Mouse (Mus musculus) midbrain, postnatal 0 days (tissue): ENCODE data around the gene Stk25. TPM values are rescaled to one million over a fixed set of nuclear protein-coding genes. Genes with fewer than 3 reads are reported as not detected.

Source experiments
- ATAC-seq: fragments of 200-750 bp; cut with Nextera tagmentation; 2 replicates; pipeline ENCODE4 v1.8.0; 2017; ENCODE audit warnings: moderate number of reproducible peaks, mild to moderate bottlenecking, moderate TSS enrichment, moderate library complexity; ENCODE audit not compliant: low FRiP score
- DNase-seq: peaks from one replicate; pipeline ENCODE4 v3.0.0-alpha.2; 2015; ENCODE audit warnings: low spot score
- H3K27ac ChIP-seq: fragments of 300-500 bp; sonication (generic); 2 replicates; pipeline ENCODE4 v1.5.1; 2014; ENCODE audit warnings: low read depth, mild to moderate bottlenecking, low read length, mixed read lengths
- H3K27me3 ChIP-seq: fragments of 300-500 bp; sonication (generic); 2 replicates; pipeline ENCODE4 v1.6.1; 2014; ENCODE audit warnings: low read length, control low read depth, mixed read lengths; ENCODE audit not compliant: insufficient read depth
- H3K36me3 ChIP-seq: fragments of 300-500 bp; sonication (generic); 2 replicates; pipeline ENCODE4 v1.6.1; 2014; ENCODE audit warnings: low read length, control low read depth, mixed read lengths; ENCODE audit not compliant: insufficient read depth
- H3K4me1 ChIP-seq: fragments of 300-500 bp; sonication (generic); 2 replicates; pipeline ENCODE4 v1.6.1; 2014; ENCODE audit warnings: mild to moderate bottlenecking, control low read depth, antibody characterized with exemption, low read length, mixed read lengths; ENCODE audit not compliant: insufficient read depth
- H3K4me2 ChIP-seq: fragments of 300-500 bp; sonication (generic); 2 replicates; pipeline ENCODE4 v1.6.1; 2014; ENCODE audit warnings: low read depth, mild to moderate bottlenecking, low read length, mixed read lengths; ENCODE audit not compliant: poor library complexity, severe bottlenecking
- H3K4me3 ChIP-seq: fragments of 300-500 bp; sonication (generic); 2 replicates; pipeline ENCODE4 v1.5.1; 2014; ENCODE audit warnings: low read depth, mild to moderate bottlenecking, low read length, moderate library complexity
- H3K9ac ChIP-seq: fragments of 300-500 bp; sonication (generic); replicated peaks from 2 replicates; pipeline ENCODE4 v1.6.1; 2014; ENCODE audit warnings: mild to moderate bottlenecking, low read length, moderate library complexity, mixed read lengths; ENCODE audit not compliant: poor library complexity, severe bottlenecking
- H3K9me3 ChIP-seq: fragments of 300-500 bp; sonication (generic); 2 replicates; pipeline ENCODE4 v1.6.1; 2016; ENCODE audit warnings: low read length, control low read depth
- CTCF ChIP-seq: IDR thresholded peaks from 2 replicates; pipeline ENCODE4 v1.5.1; 2016; ENCODE audit warnings: antibody characterized with exemption, mild to moderate bottlenecking
- WGBS: fragments of 180-500 bp; shearing (Covaris S2); extraction: QIAGEN DNeasy Blood & Tissue Kit; methylation state at CpG from one replicate; pipeline ENCODE4 v1.1.7; 2014; 5-methylcytosine and 5-hydroxymethylcytosine counted together
- polyA plus RNA-seq: library from polyadenylated mRNA; unstranded; fragments of >200 nt; fragmentation: Nextera tagmentation; extraction: Ambion mirVana; gene quantifications from 2 replicates; pipeline ENCODE4 v1.2.1, GENCODE M21; 2015
- total RNA-seq: library from RNA; depleted of rRNA; stranded (reverse); fragments of >200 nt; gene quantifications from 2 replicates; pipeline ENCODE4 v1.2.3, GENCODE M21; 2014; rRNA removed

Stk25 gene
- total and polyA plus RNA-seq, 2 experiments from 2014 or later = 301 to 362 TPM

DNA sequence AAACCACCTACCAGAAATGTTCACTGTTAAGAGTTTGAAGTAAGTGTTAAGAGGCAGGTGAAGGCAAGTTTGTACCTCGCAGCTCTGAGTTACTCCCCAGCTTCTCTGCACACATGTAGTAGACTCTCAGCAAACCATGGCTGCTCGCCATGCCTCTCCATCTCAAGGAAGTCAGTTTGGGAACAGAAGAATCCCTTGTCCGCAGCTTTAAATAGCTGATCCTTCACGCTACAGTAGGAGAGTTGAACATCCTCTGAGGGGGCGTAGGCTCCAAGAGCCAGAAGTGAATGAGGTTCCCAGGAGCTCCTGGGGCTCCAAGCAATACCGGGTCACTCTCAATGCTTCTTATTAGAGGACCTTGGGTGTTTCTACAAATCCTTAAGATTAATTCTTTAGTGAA is 62.5 kb downstream of the Stk25 start:
- Histone ChIP-seq H3K4me2 (no peak overlapping the region), H3K4me1 (no peaks in the 10 kb centered on the region), H3K36me3 (no peaks in the 10 kb centered on the region), H3K9ac (no peak overlapping the region), H3K27ac (no peak overlapping the region), H3K27me3 (no peaks in the 10 kb centered on the region), H3K4me3 (no peak overlapping the region), H3K9me3 (no peaks in the 10 kb centered on the region)
- TF ChIP-seq CTCF = no peak
- DNase-seq (no peak), ATAC-seq (no peak)
- WGBS = 64% methylated on average over 6 of the region's 6 CpGs

DNA sequence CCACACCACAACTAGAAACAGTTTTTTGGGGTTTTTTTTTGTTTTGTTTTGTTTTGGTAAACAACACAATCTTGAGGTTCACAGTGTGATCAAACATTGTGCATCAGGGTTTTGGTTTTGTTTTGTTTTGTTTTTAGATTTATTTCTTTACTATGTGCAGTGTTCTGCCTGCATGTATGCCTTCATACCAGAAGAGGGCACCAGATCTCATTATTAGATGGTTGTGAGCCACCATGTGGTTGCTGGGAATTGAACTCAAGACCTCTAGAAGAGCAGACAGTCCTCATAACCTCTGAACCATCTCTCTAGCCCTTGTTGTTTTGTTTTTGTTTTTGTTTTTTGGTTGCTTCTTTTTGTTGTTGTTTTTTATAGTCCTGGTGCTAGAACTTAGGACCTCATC is 64.5 kb downstream of the Stk25 start:
- no peak overlapping the region for H3K27ac ChIP-seq
- TF ChIP-seq CTCF = 0 out of 2 replicates have a peak, but pooled peaks have one; percentile 5

DNA sequence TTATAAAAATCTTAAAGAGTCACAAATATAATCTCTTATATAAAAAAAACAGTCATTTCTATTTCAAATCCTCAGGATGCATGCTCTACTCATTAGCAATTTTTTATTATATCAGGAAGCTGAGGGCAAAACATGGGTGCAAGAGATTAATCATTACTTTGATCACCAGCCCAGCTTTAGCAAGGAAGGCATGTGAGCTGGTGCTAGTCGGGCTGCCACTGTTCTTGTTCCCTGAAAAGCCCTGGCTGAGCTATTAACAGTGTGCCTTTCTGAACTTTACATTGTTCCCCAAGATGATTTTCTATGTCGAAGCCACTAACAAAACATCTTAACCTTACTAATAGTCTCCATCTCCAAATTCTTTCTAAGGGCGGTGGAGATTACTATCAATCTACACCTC is 70.1 kb downstream of the Stk25 start:
- Histone ChIP-seq H3K27ac (no peak overlapping the region), H3K4me3 (no peak overlapping the region), H3K9me3 (no peaks in the 10 kb centered on the region), H3K27me3 (no peaks in the 10 kb centered on the region), H3K36me3 (no peaks in the 10 kb centered on the region), H3K4me2 (no peak overlapping the region), H3K9ac (no peak overlapping the region), H3K4me1 (no peaks in the 10 kb centered on the region)
- no peak for TF ChIP-seq CTCF
- ATAC-seq (no peak), DNase-seq (no peak)
- 79% methylated on average over 3 of the region's 3 CpGs for WGBS

More for the DNA sequence above, 64.5 kb downstream of the Stk25 start:
- H3K4me3 ChIP-seq = no peak overlapping the region
- no peak for ATAC-seq
- H3K27me3 ChIP-seq = no peaks in the 10 kb centered on the region
- H3K9me3 ChIP-seq = no peaks in the 10 kb centered on the region
- H3K4me1 ChIP-seq = no peaks in the 10 kb centered on the region
- H3K9ac ChIP-seq = no peak overlapping the region
- no peak for DNase-seq
- no peaks in the 10 kb centered on the region for H3K36me3 ChIP-seq
- no peak overlapping the region for H3K4me2 ChIP-seq

DNA sequence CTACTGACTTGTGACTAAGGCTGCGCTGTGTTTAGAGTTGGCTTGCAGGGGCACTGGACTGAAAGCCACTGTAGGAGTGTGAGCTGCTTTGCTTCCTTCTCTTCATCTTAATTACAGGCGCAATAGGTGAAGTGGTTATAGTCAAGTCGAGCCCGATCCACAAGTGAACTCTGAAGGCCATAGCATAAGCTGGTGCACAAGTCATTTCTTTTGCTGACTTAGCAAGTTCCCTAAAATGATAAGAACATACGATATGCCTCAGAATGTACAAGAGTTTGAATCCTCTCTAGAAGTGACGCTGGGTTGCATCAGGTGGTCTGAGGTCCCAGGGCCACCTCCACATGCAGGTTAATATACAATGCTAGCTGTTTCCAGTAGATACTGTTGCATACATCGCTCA is 76.9 kb downstream of the Stk25 start:
- TF ChIP-seq CTCF = no peak
- WGBS = 98% methylated on average over 7 of the region's 7 CpGs
- Histone ChIP-seq H3K9ac (no peak overlapping the region), H3K9me3 (no peaks in the 10 kb centered on the region), H3K4me3 (no peak overlapping the region), H3K4me2 (no peak overlapping the region), H3K36me3 (peaks cover 34% of the 10 kb centered on the region), H3K27me3 (no peaks in the 10 kb centered on the region), H3K4me1 (no peaks in the 10 kb centered on the region), H3K27ac (no peak overlapping the region)
- ATAC-seq (no peak), DNase-seq (no peak)

DNA sequence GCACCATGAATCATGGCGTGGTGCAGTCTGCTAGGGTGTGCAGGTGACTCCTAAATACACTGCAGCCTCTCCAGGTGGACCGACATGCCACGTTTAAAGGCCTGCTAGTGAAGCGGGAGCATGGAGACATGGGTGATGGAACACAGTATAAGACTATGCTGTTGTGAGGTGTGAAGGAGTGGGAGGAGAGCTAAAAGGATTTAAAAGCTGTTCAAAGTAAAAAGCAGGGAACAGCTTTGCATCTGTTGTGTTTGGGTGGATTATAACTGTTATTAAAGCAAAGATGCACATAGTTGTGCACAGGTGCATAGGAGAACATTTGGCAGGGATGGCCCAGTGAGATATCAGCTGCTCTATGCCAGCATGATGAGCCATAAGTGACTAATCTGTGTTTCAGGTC is 80.6 kb downstream of the Stk25 start:
- DNase-seq = no peak
- H3K9me3 ChIP-seq = no peaks in the 10 kb centered on the region
- TF ChIP-seq CTCF = no peak
- H3K36me3 ChIP-seq = peaks cover 39% of the 10 kb centered on the region
- ATAC-seq = no peak
- H3K27ac ChIP-seq = no peak overlapping the region
- H3K9ac ChIP-seq = no peak overlapping the region
- no peak overlapping the region for H3K4me2 ChIP-seq
- H3K4me3 ChIP-seq = no peak overlapping the region
- WGBS = 90% methylated on average over 4 of the region's 4 CpGs
- H3K4me1 ChIP-seq = no peaks in the 10 kb centered on the region
- H3K27me3 ChIP-seq = no peaks in the 10 kb centered on the region

DNA sequence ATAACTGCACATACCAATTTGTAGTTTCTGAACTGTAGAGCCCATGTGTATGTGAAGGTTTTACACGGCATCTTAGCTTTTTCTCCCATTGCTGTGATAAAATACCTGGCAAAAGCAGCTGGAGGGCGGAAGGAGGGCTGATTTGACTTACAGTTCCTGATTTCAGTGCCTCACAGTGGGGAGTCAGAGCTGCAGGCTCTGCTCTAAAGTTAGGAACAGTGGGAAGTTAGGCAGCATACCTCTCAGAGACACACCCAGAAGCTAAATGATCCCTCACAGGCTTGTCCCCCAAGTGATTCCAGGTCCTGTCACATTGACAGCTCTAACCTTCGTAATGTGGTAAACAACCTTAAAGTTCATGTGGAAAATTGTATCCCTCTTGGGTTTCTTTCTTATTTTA is 81.4 kb downstream of the Stk25 start:
- H3K27ac ChIP-seq = no peak overlapping the region
- no peak overlapping the region for H3K9ac ChIP-seq
- no peaks in the 10 kb centered on the region for H3K4me1 ChIP-seq
- no peak overlapping the region for H3K4me3 ChIP-seq
- H3K36me3 ChIP-seq = peaks cover 33% of the 10 kb centered on the region
- H3K9me3 ChIP-seq = no peaks in the 10 kb centered on the region
- no peak for TF ChIP-seq CTCF
- DNase-seq = no peak
- ATAC-seq = no peak
- H3K27me3 ChIP-seq = no peaks in the 10 kb centered on the region
- H3K4me2 ChIP-seq = no peak overlapping the region
- WGBS = 76% methylated on average over 3 of the region's 3 CpGs

Other genes starting within 250 kb of the Stk25 start
- gene Hdlbp, start 179.8 kb downstream of the Stk25 start, total RNA-seq = 67.4 and 75.6 TPM in 2 replicates
- gene Hdlbp, start 179.8 kb downstream of the Stk25 start, polyA plus RNA-seq = 66.2 and 76.8 TPM in 2 replicates
- gene Farp2, start 146.6 kb downstream of the Stk25 start, total RNA-seq = 7.4 and 7.8 TPM in 2 replicates
- 2.2 and 2.3 TPM in 2 replicates for gene Farp2, start 146.6 kb downstream of the Stk25 start, polyA plus RNA-seq
- 99.4 and 108 TPM in 2 replicates for gene Bok, start 27.0 kb upstream of the Stk25 start, total RNA-seq
- gene Bok, start 27.0 kb upstream of the Stk25 start, polyA plus RNA-seq = 95.4 and 96.6 TPM in 2 replicates
- gene Atg4b, start 92.8 kb upstream of the Stk25 start, total RNA-seq = 39.3 and 58.7 TPM in 2 replicates
- 75.8 and 81.8 TPM in 2 replicates for gene Atg4b, start 92.8 kb upstream of the Stk25 start, polyA plus RNA-seq
- 56.0 and 63.3 TPM in 2 replicates for gene Thap4, start 96.2 kb upstream of the Stk25 start, total RNA-seq
- 53.7 and 57.1 TPM in 2 replicates for gene Thap4, start 96.2 kb upstream of the Stk25 start, polyA plus RNA-seq
- gene Dtymk, start 143.3 kb upstream of the Stk25 start, total RNA-seq = 66.8 and 88.8 TPM in 2 replicates
- gene Dtymk, start 143.3 kb upstream of the Stk25 start, polyA plus RNA-seq = 109 TPM in 2 replicates
- 12.6 and 13.5 TPM in 2 replicates for gene Ing5, start 145.3 kb upstream of the Stk25 start, total RNA-seq
- gene Ing5, start 145.3 kb upstream of the Stk25 start, polyA plus RNA-seq = 7.1 and 7.5 TPM in 2 replicates
- 10.6 and 20.0 TPM in 2 replicates for gene D2hgdh, start 166.2 kb upstream of the Stk25 start, total RNA-seq
- 8.6 and 10.3 TPM in 2 replicates for gene D2hgdh, start 166.2 kb upstream of the Stk25 start, polyA plus RNA-seq
- not detected in 2 replicates for gene Gal3st2, start 202.6 kb upstream of the Stk25 start, total RNA-seq
- gene Gal3st2, start 202.6 kb upstream of the Stk25 start, polyA plus RNA-seq = not detected in 2 replicates